Mouse (Mus musculus) E14TG2a.4 (cell line): ENCODE measurements around the gene Gpc6.

Source experiments
- CTCF ChIP-seq: conservative IDR thresholded peaks from 2 replicates; pipeline ENCODE4 v1.5.1; 2014; ENCODE audit warnings: low read length
- NANOG ChIP-seq: IDR thresholded peaks from 2 replicates; pipeline ENCODE4 v1.6.1; 2014; ENCODE audit warnings: borderline replicate concordance, low read length, mixed read lengths

DNA sequence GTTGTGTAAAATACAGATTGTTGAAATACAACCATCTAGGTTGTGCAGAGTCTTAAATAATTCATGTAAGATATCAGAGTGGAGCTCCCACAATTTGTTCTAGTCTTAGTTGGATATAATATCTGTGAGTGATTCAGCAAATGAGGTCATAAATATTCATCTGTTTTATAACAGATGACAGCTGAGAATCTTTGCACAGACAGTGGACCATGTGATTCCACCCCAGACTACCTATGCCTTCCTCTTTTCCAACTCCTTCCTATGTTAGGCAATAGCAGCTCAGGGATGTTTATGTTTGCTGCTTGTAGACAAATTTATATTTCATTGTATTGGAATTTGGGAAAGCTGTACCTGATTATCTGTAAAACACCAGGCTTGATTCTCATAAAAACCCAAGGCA lies 32.0 kb downstream of the Gpc6 start:
- TF ChIP-seq CTCF (no peak), NANOG (no peak)
